Mouse (Mus musculus): ENCODE data around the gene Ptges3l. TPM values are rescaled to one million over a fixed set of nuclear protein-coding genes. Genes with fewer than 3 reads are reported as not detected.

Gene Ptges3l
- polyA plus RNA-seq, 1 experiment from 2014 or later, result 4.0 TPM

GRCm38 (mm10) chr11:101465869-101466551, 40.9 kb upstream of the Ptges3l start, which contains the start of gene Vat1:
TSS of gene Vat1 (minus strand) at chr11:101466230.
- Histone ChIP-seq H3K9me3 (no peaks in the 10 kb centered on the region), H3K27ac (replicated peaks) (peak within 1 kb of the TSS; percentile 96), H3K36me3 (peaks cover 15% of the 10 kb centered on the region), H3K27me3 (no peaks in the 10 kb centered on the region), H3K4me2 (peak within 1 kb of the TSS; percentile 81), H3K9ac (peak within 1 kb of the TSS; percentile 96), H3K4me3 (peak within 1 kb of the TSS; percentile 95), H3K4me1 (replicated peaks) (peaks cover 65% of the 10 kb centered on the region)
- peak; percentile 75 for ATAC-seq (ENCODE audit: low FRiP score, low read depth)
- WGBS, result under 1% methylated on average over 60 of the region's 60 CpGs

- H3K27ac ChIP-seq (replicated peaks), result peak overlapping the region; percentile 96
- peaks cover 21% of the 10 kb centered on the region for H3K36me3 ChIP-seq
- under 1% methylated on average over 51 of the region's 51 CpGs for WGBS
- H3K4me1 ChIP-seq (replicated peaks), result peaks cover 62% of the 10 kb centered on the region
- peak overlapping the region; percentile 95 for H3K4me3 ChIP-seq
- ATAC-seq (ENCODE audit: low FRiP score, low read depth), result peak; percentile 43
- no peaks in the 10 kb centered on the region for H3K27me3 ChIP-seq
- H3K9ac ChIP-seq, result peak overlapping the region; percentile 96
- H3K9me3 ChIP-seq, result no peaks in the 10 kb centered on the region
- H3K4me2 ChIP-seq, result peak overlapping the region; percentile 71
These were observed 40.2 kb upstream of the Ptges3l start for GRCm38 (mm10) chr11:101465101-101465868.

GRCm38 (mm10) chr11:101464211-101465100, 39.3 kb upstream of the Ptges3l start, which contains the start of gene Rnd2:
TSS of gene Rnd2 (plus strand) at chr11:101464999.
- H3K9me3 ChIP-seq, result no peaks in the 10 kb centered on the region
- H3K36me3 ChIP-seq, result peaks cover 30% of the 10 kb centered on the region
- peak; percentile 1; the same call in 1 of the 2 replicates for ATAC-seq (ENCODE audit: low FRiP score, low read depth)
- H3K27me3 ChIP-seq, result no peaks in the 10 kb centered on the region
- WGBS, result 10% methylated on average over 12 of the region's 12 CpGs
- H3K4me2 ChIP-seq, result peak within 1 kb of the TSS; percentile 71
- H3K27ac ChIP-seq (replicated peaks), result peak within 1 kb of the TSS; percentile 96
- peak within 1 kb of the TSS; percentile 96 for H3K9ac ChIP-seq
- peak within 1 kb of the TSS; percentile 95 for H3K4me3 ChIP-seq
- peaks cover 56% of the 10 kb centered on the region for H3K4me1 ChIP-seq (replicated peaks)

GRCm38 (mm10) chr11:101462583-101463440, 37.7 kb upstream of the Ptges3l start:
- Histone ChIP-seq H3K27ac (replicated peaks) (no peak overlapping the region; the same call in 1 of the 2 replicates), H3K4me1 (replicated peaks) (peaks cover 47% of the 10 kb centered on the region), H3K36me3 (peaks cover 45% of the 10 kb centered on the region), H3K9ac (no peak overlapping the region), H3K9me3 (no peaks in the 10 kb centered on the region), H3K4me2 (peak overlapping the region; percentile 71), H3K27me3 (no peaks in the 10 kb centered on the region), H3K4me3 (peak overlapping the region; percentile 95; the same call in 1 of the 2 replicates)
- WGBS, result 24% methylated on average over 13 of the region's 13 CpGs
- peak; percentile 37; the same call in 1 of the 2 replicates for ATAC-seq (ENCODE audit: low FRiP score, low read depth)

GRCm38 (mm10) chr11:101462141-101462540, 37.0 kb upstream of the Ptges3l start:
- H3K4me1 ChIP-seq (replicated peaks), result peaks cover 41% of the 10 kb centered on the region
- peaks cover 51% of the 10 kb centered on the region for H3K36me3 ChIP-seq
- H3K9me3 ChIP-seq, result no peaks in the 10 kb centered on the region
- ATAC-seq (ENCODE audit: low FRiP score, low read depth), result no peak
- 56% methylated on average over 14 of the region's 14 CpGs for WGBS
- H3K27me3 ChIP-seq, result no peaks in the 10 kb centered on the region
- no peak overlapping the region for H3K9ac ChIP-seq
- H3K27ac ChIP-seq (replicated peaks), result no peak overlapping the region; the same call in 1 of the 2 replicates
- no peak overlapping the region for H3K4me3 ChIP-seq
- peak overlapping the region; percentile 71 for H3K4me2 ChIP-seq

- Histone ChIP-seq H3K4me3 (no peak overlapping the region), H3K9ac (no peak overlapping the region), H3K36me3 (peaks cover 58% of the 10 kb centered on the region), H3K27me3 (no peaks in the 10 kb centered on the region), H3K9me3 (no peaks in the 10 kb centered on the region), H3K27ac (replicated peaks) (no peak overlapping the region), H3K4me1 (replicated peaks) (peaks cover 31% of the 10 kb centered on the region), H3K4me2 (no peak overlapping the region)
- WGBS, result 92% methylated on average over 15 of the region's 15 CpGs
- ATAC-seq (ENCODE audit: low FRiP score, low read depth), result no peak
These were observed 35.2 kb upstream of the Ptges3l start for GRCm38 (mm10) chr11:101460321-101460720.

- 44% methylated on average over 4 of the region's 6 CpGs for WGBS
- Histone ChIP-seq H3K4me2 (no peak overlapping the region), H3K4me1 (replicated peaks) (peaks cover 28% of the 10 kb centered on the region), H3K27ac (replicated peaks) (no peak overlapping the region), H3K36me3 (peaks cover 58% of the 10 kb centered on the region), H3K27me3 (no peaks in the 10 kb centered on the region), H3K9ac (no peak overlapping the region), H3K9me3 (no peaks in the 10 kb centered on the region), H3K4me3 (no peak overlapping the region)
- no peak for ATAC-seq (ENCODE audit: low FRiP score, low read depth)
These were observed 34.6 kb upstream of the Ptges3l start for GRCm38 (mm10) chr11:101459716-101460115.

- H3K4me2 ChIP-seq, result no peak overlapping the region
- H3K27me3 ChIP-seq, result no peaks in the 10 kb centered on the region
- no peak overlapping the region for H3K27ac ChIP-seq (replicated peaks)
- H3K36me3 ChIP-seq, result peaks cover 58% of the 10 kb centered on the region
- no peak overlapping the region for H3K9ac ChIP-seq
- 87% methylated on average over 12 of the region's 12 CpGs for WGBS
- peaks cover 13% of the 10 kb centered on the region for H3K4me1 ChIP-seq (replicated peaks)
- ATAC-seq (ENCODE audit: low FRiP score, low read depth), result no peak
- no peaks in the 10 kb centered on the region for H3K9me3 ChIP-seq
- no peak overlapping the region for H3K4me3 ChIP-seq
These were observed 33.1 kb upstream of the Ptges3l start for GRCm38 (mm10) chr11:101458217-101458616.

GRCm38 (mm10) chr11:101457631-101458030, 32.5 kb upstream of the Ptges3l start:
- Histone ChIP-seq H3K9ac (no peak overlapping the region), H3K9me3 (no peaks in the 10 kb centered on the region), H3K4me2 (no peak overlapping the region), H3K27me3 (no peaks in the 10 kb centered on the region), H3K27ac (replicated peaks) (no peak overlapping the region), H3K36me3 (peaks cover 58% of the 10 kb centered on the region), H3K4me3 (no peak overlapping the region), H3K4me1 (replicated peaks) (peaks cover 7% of the 10 kb centered on the region)
- no peak for ATAC-seq (ENCODE audit: low FRiP score, low read depth)
- 95% methylated on average over 9 of the region's 9 CpGs for WGBS

GRCm38 (mm10) chr11:101455627-101456026, 30.5 kb upstream of the Ptges3l start:
- 94% methylated on average over 7 of the region's 7 CpGs for WGBS
- Histone ChIP-seq H3K4me3 (no peak overlapping the region), H3K27me3 (no peaks in the 10 kb centered on the region), H3K4me2 (no peak overlapping the region), H3K36me3 (peaks cover 40% of the 10 kb centered on the region), H3K9ac (no peak overlapping the region), H3K4me1 (replicated peaks) (no peaks in the 10 kb centered on the region; the same call in 1 of the 2 replicates), H3K27ac (replicated peaks) (no peak overlapping the region), H3K9me3 (no peaks in the 10 kb centered on the region)
- no peak for ATAC-seq (ENCODE audit: low FRiP score, low read depth)

GRCm38 (mm10) chr11:101454702-101455101, 29.6 kb upstream of the Ptges3l start:
- WGBS, result 39% methylated on average over 6 of the region's 6 CpGs
- H3K4me1 ChIP-seq (replicated peaks), result no peaks in the 10 kb centered on the region; the same call in 1 of the 2 replicates
- H3K36me3 ChIP-seq, result peaks cover 31% of the 10 kb centered on the region
- peak overlapping the region; percentile 30; the same call in 1 of the 2 replicates for H3K27ac ChIP-seq (replicated peaks)
- no peaks in the 10 kb centered on the region for H3K9me3 ChIP-seq
- no peak overlapping the region for H3K9ac ChIP-seq
- H3K4me2 ChIP-seq, result no peak overlapping the region
- no peaks in the 10 kb centered on the region for H3K27me3 ChIP-seq
- no peak overlapping the region for H3K4me3 ChIP-seq
- ATAC-seq (ENCODE audit: low FRiP score, low read depth), result 0 out of 2 replicates have a peak, but pooled peaks have one; percentile 55
